Mouse (Mus musculus): ENCODE results near the gene Insm1. TPM values are rescaled to one million over a fixed set of nuclear protein-coding genes. Genes with fewer than 3 reads are reported as not detected.
A peak's percentile ranks its signal among the peaks of the same experiment; 100 is the strongest.

Gene Insm1
- polyA plus RNA-seq (2015; fragmentation: Nextera tagmentation; extraction: Ambion mirVana): 0.06 TPM in 1 of 2 replicates, not detected in the other

- Histone ChIP-seq H3K4me1 (replicated peaks; ENCODE audit: control insufficient read depth, insufficient read depth, low read length) (peaks cover 35% of the 10 kb centered on the region), H3K4me3 (ENCODE audit: low read length) (peak within 1 kb of the TSS; percentile 55), H3K27me3 (ENCODE audit: control insufficient read depth, insufficient read depth, low read depth, low read length) (peaks cover 90% of the 10 kb centered on the region), H3K4me2 (ENCODE audit: low read depth, low read length) (peak within 1 kb of the TSS; percentile 95), H3K36me3 (ENCODE audit: control insufficient read depth, insufficient read depth, low read length) (no peaks in the 10 kb centered on the region), H3K9ac (ENCODE audit: low read length) (0 out of 2 replicates have a peak within 1 kb of the TSS, but pooled peaks have one; percentile 4), H3K9me3 (ENCODE audit: control insufficient read depth, low read length) (no peaks in the 10 kb centered on the region), H3K27ac (ENCODE audit: low read length) (no peak within 1 kb of the TSS)
- peak; percentile 65; the same call in 1 of the 2 replicates for ATAC-seq (ENCODE audit: low read depth)
- under 1% methylated on average over 80 of the region's 86 CpGs for WGBS
Observed at GRCm38 (mm10) chr2:146221076-146221928, at the start of gene Insm1. Insm1 (plus strand) TSS chr2:146221921.

- no peaks in the 10 kb centered on the region for H3K27me3 ChIP-seq (ENCODE audit: control insufficient read depth, insufficient read depth, low read depth, low read length)
- no peaks in the 10 kb centered on the region for H3K4me1 ChIP-seq (replicated peaks; ENCODE audit: control insufficient read depth, insufficient read depth, low read length)
- H3K4me2 ChIP-seq (ENCODE audit: low read depth, low read length): no peak overlapping the region
- WGBS: 41% methylated on average over 4 of the region's 4 CpGs
- no peaks in the 10 kb centered on the region for H3K36me3 ChIP-seq (ENCODE audit: control insufficient read depth, insufficient read depth, low read length)
- ATAC-seq (ENCODE audit: low read depth): no peak
- no peak overlapping the region for H3K27ac ChIP-seq (ENCODE audit: low read length)
- no peaks in the 10 kb centered on the region for H3K9me3 ChIP-seq (ENCODE audit: control insufficient read depth, low read length)
- no peak overlapping the region for H3K4me3 ChIP-seq (ENCODE audit: low read length)
- H3K9ac ChIP-seq (ENCODE audit: low read length): no peak overlapping the region
Observed at GRCm38 (mm10) chr2:146172106-146172505, 49.6 kb upstream of the Insm1 start.

GRCm38 (mm10) chr2:146174173-146174572 lies 47.5 kb upstream of the Insm1 start:
- no peaks in the 10 kb centered on the region for H3K4me1 ChIP-seq (replicated peaks; ENCODE audit: control insufficient read depth, insufficient read depth, low read length)
- 65% methylated on average over 7 of the region's 7 CpGs for WGBS
- no peak overlapping the region for H3K4me2 ChIP-seq (ENCODE audit: low read depth, low read length)
- no peaks in the 10 kb centered on the region for H3K36me3 ChIP-seq (ENCODE audit: control insufficient read depth, insufficient read depth, low read length)
- no peaks in the 10 kb centered on the region for H3K27me3 ChIP-seq (ENCODE audit: control insufficient read depth, insufficient read depth, low read depth, low read length)
- no peak overlapping the region for H3K27ac ChIP-seq (ENCODE audit: low read length)
- ATAC-seq (ENCODE audit: low read depth): no peak
- H3K9ac ChIP-seq (ENCODE audit: low read length): no peak overlapping the region
- no peaks in the 10 kb centered on the region for H3K9me3 ChIP-seq (ENCODE audit: control insufficient read depth, low read length)
- no peak overlapping the region for H3K4me3 ChIP-seq (ENCODE audit: low read length)

DNA sequence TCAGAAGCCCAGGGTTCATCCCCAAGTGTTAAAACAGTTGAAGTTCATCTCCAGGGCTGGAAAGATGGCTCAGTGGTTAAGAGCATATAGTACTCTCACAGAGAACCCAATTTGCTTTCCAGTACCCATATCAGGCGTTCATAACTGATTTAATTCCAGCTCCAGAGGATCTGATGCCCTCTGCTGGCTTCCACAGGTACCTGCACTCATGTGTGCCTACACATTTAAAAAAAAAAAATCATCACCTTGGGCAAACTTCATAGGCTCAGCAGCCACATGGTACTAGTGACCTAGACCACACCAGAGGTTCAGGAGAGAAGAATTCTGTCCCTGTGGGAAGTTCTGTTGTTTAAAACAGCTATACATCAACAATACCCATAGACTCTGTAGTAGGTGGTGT lies 43.0 kb upstream of the Insm1 start:
- Histone ChIP-seq H3K27ac (ENCODE audit: low read length) (no peak overlapping the region), H3K4me2 (ENCODE audit: low read depth, low read length) (no peak overlapping the region), H3K9ac (ENCODE audit: low read length) (no peak overlapping the region), H3K4me1 (replicated peaks; ENCODE audit: control insufficient read depth, insufficient read depth, low read length) (no peaks in the 10 kb centered on the region), H3K9me3 (ENCODE audit: control insufficient read depth, low read length) (no peaks in the 10 kb centered on the region), H3K4me3 (ENCODE audit: low read length) (no peak overlapping the region), H3K27me3 (ENCODE audit: control insufficient read depth, insufficient read depth, low read depth, low read length) (no peaks in the 10 kb centered on the region), H3K36me3 (ENCODE audit: control insufficient read depth, insufficient read depth, low read length) (no peaks in the 10 kb centered on the region)
- WGBS: 81% methylated on average over 1 of the region's 1 CpGs
- no peak for ATAC-seq (ENCODE audit: low read depth)

- ATAC-seq (ENCODE audit: low read depth): no peak
- Histone ChIP-seq H3K27me3 (ENCODE audit: control insufficient read depth, insufficient read depth, low read depth, low read length) (no peaks in the 10 kb centered on the region), H3K9ac (ENCODE audit: low read length) (no peak overlapping the region), H3K36me3 (ENCODE audit: control insufficient read depth, insufficient read depth, low read length) (no peaks in the 10 kb centered on the region), H3K9me3 (ENCODE audit: control insufficient read depth, low read length) (no peaks in the 10 kb centered on the region), H3K4me3 (ENCODE audit: low read length) (no peak overlapping the region), H3K4me2 (ENCODE audit: low read depth, low read length) (no peak overlapping the region), H3K27ac (ENCODE audit: low read length) (no peak overlapping the region), H3K4me1 (replicated peaks; ENCODE audit: control insufficient read depth, insufficient read depth, low read length) (no peaks in the 10 kb centered on the region)
- WGBS: 66% methylated on average over 24 of the region's 24 CpGs
Observed at GRCm38 (mm10) chr2:146183830-146184793, 37.6 kb upstream of the Insm1 start.

GRCm38 (mm10) chr2:146196126-146196525 lies 25.6 kb upstream of the Insm1 start:
- H3K9me3 ChIP-seq (ENCODE audit: control insufficient read depth, low read length): no peaks in the 10 kb centered on the region
- H3K9ac ChIP-seq (ENCODE audit: low read length): no peak overlapping the region
- no peak overlapping the region for H3K4me2 ChIP-seq (ENCODE audit: low read depth, low read length)
- H3K27me3 ChIP-seq (ENCODE audit: control insufficient read depth, insufficient read depth, low read depth, low read length): no peaks in the 10 kb centered on the region
- ATAC-seq (ENCODE audit: low read depth): no peak
- no peaks in the 10 kb centered on the region for H3K36me3 ChIP-seq (ENCODE audit: control insufficient read depth, insufficient read depth, low read length)
- H3K27ac ChIP-seq (ENCODE audit: low read length): no peak overlapping the region
- no peaks in the 10 kb centered on the region for H3K4me1 ChIP-seq (replicated peaks; ENCODE audit: control insufficient read depth, insufficient read depth, low read length)
- H3K4me3 ChIP-seq (ENCODE audit: low read length): no peak overlapping the region
- WGBS: 89% methylated on average over 11 of the region's 11 CpGs

- Histone ChIP-seq H3K4me1 (replicated peaks; ENCODE audit: control insufficient read depth, insufficient read depth, low read length) (no peaks in the 10 kb centered on the region), H3K9ac (ENCODE audit: low read length) (no peak overlapping the region), H3K36me3 (ENCODE audit: control insufficient read depth, insufficient read depth, low read length) (no peaks in the 10 kb centered on the region), H3K4me3 (ENCODE audit: low read length) (no peak overlapping the region), H3K27me3 (ENCODE audit: control insufficient read depth, insufficient read depth, low read depth, low read length) (no peaks in the 10 kb centered on the region), H3K27ac (ENCODE audit: low read length) (no peak overlapping the region), H3K4me2 (ENCODE audit: low read depth, low read length) (no peak overlapping the region), H3K9me3 (ENCODE audit: control insufficient read depth, low read length) (no peaks in the 10 kb centered on the region)
- 47% methylated on average over 7 of the region's 7 CpGs for WGBS
- ATAC-seq (ENCODE audit: low read depth): no peak
Observed at GRCm38 (mm10) chr2:146197947-146198346, 23.8 kb upstream of the Insm1 start.

GRCm38 (mm10) chr2:146210968-146211367 lies 10.8 kb upstream of the Insm1 start:
- Histone ChIP-seq H3K4me2 (ENCODE audit: low read depth, low read length) (no peak overlapping the region), H3K27ac (ENCODE audit: low read length) (no peak overlapping the region), H3K9ac (ENCODE audit: low read length) (no peak overlapping the region), H3K36me3 (ENCODE audit: control insufficient read depth, insufficient read depth, low read length) (no peaks in the 10 kb centered on the region), H3K4me1 (replicated peaks; ENCODE audit: control insufficient read depth, insufficient read depth, low read length) (no peaks in the 10 kb centered on the region), H3K27me3 (ENCODE audit: control insufficient read depth, insufficient read depth, low read depth, low read length) (peaks cover 17% of the 10 kb centered on the region), H3K9me3 (ENCODE audit: control insufficient read depth, low read length) (no peaks in the 10 kb centered on the region), H3K4me3 (ENCODE audit: low read length) (no peak overlapping the region)
- 35% methylated on average over 4 of the region's 4 CpGs for WGBS
- no peak for ATAC-seq (ENCODE audit: low read depth)

DNA sequence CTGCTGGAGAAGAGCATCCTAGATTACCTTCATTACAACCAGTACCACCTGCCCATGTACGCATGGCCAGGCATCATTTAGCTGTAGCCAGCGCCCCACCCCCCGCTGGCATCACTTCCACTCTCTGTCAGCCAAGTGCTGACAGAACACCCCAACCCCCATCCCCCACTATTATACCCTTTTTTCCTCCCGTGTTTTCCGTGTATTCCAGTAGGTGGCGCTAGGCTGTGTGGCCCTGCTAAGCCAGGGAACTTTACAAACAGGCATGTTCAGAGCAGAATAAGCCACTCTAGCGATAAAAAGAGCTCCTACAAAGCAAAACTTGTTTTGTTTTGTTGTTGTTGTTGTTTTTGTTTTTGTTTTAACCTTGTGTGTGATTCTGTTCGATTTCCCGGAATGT lies 7.0 kb upstream of the Insm1 start:
- Histone ChIP-seq H3K4me2 (ENCODE audit: low read depth, low read length) (no peak overlapping the region), H3K27ac (ENCODE audit: low read length) (no peak overlapping the region), H3K9ac (ENCODE audit: low read length) (no peak overlapping the region), H3K36me3 (ENCODE audit: control insufficient read depth, insufficient read depth, low read length) (no peaks in the 10 kb centered on the region), H3K27me3 (ENCODE audit: control insufficient read depth, insufficient read depth, low read depth, low read length) (peaks cover 50% of the 10 kb centered on the region), H3K4me1 (replicated peaks; ENCODE audit: control insufficient read depth, insufficient read depth, low read length) (peaks cover 9% of the 10 kb centered on the region; the same call in 1 of the 2 replicates), H3K9me3 (ENCODE audit: control insufficient read depth, low read length) (no peaks in the 10 kb centered on the region), H3K4me3 (ENCODE audit: low read length) (no peak overlapping the region)
- ATAC-seq (ENCODE audit: low read depth): no peak; the same call in 1 of the 2 replicates
- WGBS: 2% methylated on average over 9 of the region's 9 CpGs
